Mouse (Mus musculus): ENCODE measurements around the gene Tshb. TPM values are rescaled to one million over a fixed set of nuclear protein-coding genes. Genes with fewer than 3 reads are reported as not detected.

Tshb gene
- polyA plus RNA-seq, 1 experiment from 2014 or later: 4.3 TPM

DNA sequence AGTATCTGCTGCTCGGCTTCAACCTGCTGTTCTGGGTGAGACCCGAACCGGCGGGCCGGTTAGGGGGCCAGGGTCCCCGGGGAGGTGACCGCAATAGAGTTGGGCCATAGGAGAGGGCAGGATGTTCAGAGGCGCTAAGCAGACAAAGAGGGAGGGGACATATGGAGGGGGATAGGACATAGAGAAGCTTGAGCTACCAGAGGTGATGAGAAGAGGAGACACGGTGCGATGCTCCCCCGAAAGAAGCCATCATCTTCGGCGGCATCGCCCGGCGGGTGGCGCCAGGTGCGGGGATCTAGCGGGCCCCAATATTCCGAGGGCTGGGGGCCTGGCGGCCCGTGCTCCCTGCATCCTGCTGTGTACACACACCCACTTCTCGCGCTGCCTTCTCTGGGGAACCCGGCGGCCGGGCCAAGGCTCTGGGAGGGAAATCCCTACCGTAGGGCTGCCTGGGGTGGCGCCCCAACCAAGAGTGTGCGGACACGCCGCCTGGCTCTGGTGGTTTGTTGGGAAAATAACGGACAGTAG, 47.4 kb downstream of the Tshb start:
- Histone ChIP-seq H3K27me3 (replicated peaks; ENCODE audit: control insufficient read depth, insufficient read depth, low read length) (no peaks in the 10 kb centered on the region), H3K4me1 (ENCODE audit: control insufficient read depth, insufficient read depth, low read length) (peaks cover 3% of the 10 kb centered on the region; the same call in 1 of the 2 replicates), H3K9ac (ENCODE audit: low read depth, low read length) (peak overlapping the region; percentile 73), H3K9me3 (ENCODE audit: control insufficient read depth, low read length) (no peaks in the 10 kb centered on the region), H3K36me3 (ENCODE audit: control insufficient read depth, insufficient read depth, low read length) (no peaks in the 10 kb centered on the region), H3K4me2 (ENCODE audit: low read depth, low read length) (peak overlapping the region; percentile 90), H3K27ac (replicated peaks; ENCODE audit: low read depth, low read length) (no peak overlapping the region), H3K4me3 (ENCODE audit: low read depth, low read length) (peak overlapping the region; percentile 69)
- DNase-seq (ENCODE audit: low spot score) (peak; percentile 44), ATAC-seq (ENCODE audit: low read depth) (peak; percentile 64)
- WGBS: 2% methylated on average over 25 of the region's 33 CpGs

GRCm38 (mm10) chr3:102734313-102735030, 48.0 kb downstream of the Tshb start, which contains the start of gene Tspan2:
TSS of gene Tspan2 (plus strand) at chr3:102734529.
- ATAC-seq (ENCODE audit: low read depth): peak; percentile 85
- DNase-seq (ENCODE audit: low spot score): peak; percentile 34
- no peaks in the 10 kb centered on the region for H3K36me3 ChIP-seq (ENCODE audit: control insufficient read depth, insufficient read depth, low read length)
- H3K9me3 ChIP-seq (ENCODE audit: control insufficient read depth, low read length): no peaks in the 10 kb centered on the region
- WGBS: under 1% methylated on average over 24 of the region's 54 CpGs
- no peak within 1 kb of the TSS for H3K27ac ChIP-seq (replicated peaks; ENCODE audit: low read depth, low read length)
- peaks cover 3% of the 10 kb centered on the region; the same call in 1 of the 2 replicates for H3K4me1 ChIP-seq (ENCODE audit: control insufficient read depth, insufficient read depth, low read length)
- H3K4me2 ChIP-seq (ENCODE audit: low read depth, low read length): peak within 1 kb of the TSS; percentile 90
- peak within 1 kb of the TSS; percentile 69 for H3K4me3 ChIP-seq (ENCODE audit: low read depth, low read length)
- peak within 1 kb of the TSS; percentile 73 for H3K9ac ChIP-seq (ENCODE audit: low read depth, low read length)
- no peaks in the 10 kb centered on the region for H3K27me3 ChIP-seq (replicated peaks; ENCODE audit: control insufficient read depth, insufficient read depth, low read length)

GRCm38 (mm10) chr3:102733936-102734312, 48.6 kb downstream of the Tshb start:
- WGBS: 30% methylated on average over 6 of the region's 6 CpGs
- H3K9ac ChIP-seq (ENCODE audit: low read depth, low read length): peak overlapping the region; percentile 73
- peaks cover 3% of the 10 kb centered on the region; the same call in 1 of the 2 replicates for H3K4me1 ChIP-seq (ENCODE audit: control insufficient read depth, insufficient read depth, low read length)
- peak overlapping the region; percentile 69 for H3K4me3 ChIP-seq (ENCODE audit: low read depth, low read length)
- no peaks in the 10 kb centered on the region for H3K9me3 ChIP-seq (ENCODE audit: control insufficient read depth, low read length)
- H3K27ac ChIP-seq (replicated peaks; ENCODE audit: low read depth, low read length): no peak overlapping the region
- no peaks in the 10 kb centered on the region for H3K27me3 ChIP-seq (replicated peaks; ENCODE audit: control insufficient read depth, insufficient read depth, low read length)
- H3K4me2 ChIP-seq (ENCODE audit: low read depth, low read length): peak overlapping the region; percentile 90
- DNase-seq (ENCODE audit: low spot score): no peak
- no peak for ATAC-seq (ENCODE audit: low read depth)
- no peaks in the 10 kb centered on the region for H3K36me3 ChIP-seq (ENCODE audit: control insufficient read depth, insufficient read depth, low read length)

DNA sequence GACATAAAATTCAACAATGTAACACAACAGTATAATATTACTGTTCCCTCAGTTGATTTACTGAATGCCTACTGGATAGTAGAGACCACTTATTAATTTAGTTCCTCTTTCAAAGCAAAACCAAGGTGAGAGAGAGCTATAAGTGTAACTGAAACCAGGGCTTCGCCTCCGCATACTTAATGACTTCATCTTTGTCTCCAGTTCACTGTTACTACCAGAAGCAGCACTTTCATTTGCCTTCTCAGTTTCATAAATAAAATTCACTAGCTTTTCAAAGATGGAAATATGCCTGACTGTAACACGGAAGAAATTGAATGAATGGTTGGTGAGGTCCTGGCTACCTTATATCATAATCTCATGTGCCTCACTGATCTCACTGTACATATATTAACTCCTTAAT, 49.5 kb downstream of the Tshb start:
- Histone ChIP-seq H3K9ac (ENCODE audit: low read depth, low read length) (no peak overlapping the region), H3K27ac (replicated peaks; ENCODE audit: low read depth, low read length) (no peak overlapping the region), H3K4me1 (ENCODE audit: control insufficient read depth, insufficient read depth, low read length) (peaks cover 3% of the 10 kb centered on the region; the same call in 1 of the 2 replicates), H3K27me3 (replicated peaks; ENCODE audit: control insufficient read depth, insufficient read depth, low read length) (no peaks in the 10 kb centered on the region), H3K36me3 (ENCODE audit: control insufficient read depth, insufficient read depth, low read length) (no peaks in the 10 kb centered on the region), H3K9me3 (ENCODE audit: control insufficient read depth, low read length) (no peaks in the 10 kb centered on the region), H3K4me3 (ENCODE audit: low read depth, low read length) (no peak overlapping the region), H3K4me2 (ENCODE audit: low read depth, low read length) (no peak overlapping the region)
- ATAC-seq (ENCODE audit: low read depth): no peak
- 78% methylated on average over 3 of the region's 3 CpGs for WGBS
- no peak for DNase-seq (ENCODE audit: low spot score)

- H3K4me2 ChIP-seq (ENCODE audit: low read depth, low read length): no peak overlapping the region
- ATAC-seq (ENCODE audit: low read depth) (no peak), DNase-seq (ENCODE audit: low spot score) (no peak)
- no peak overlapping the region for H3K27ac ChIP-seq (replicated peaks; ENCODE audit: low read depth, low read length)
- H3K4me3 ChIP-seq (ENCODE audit: low read depth, low read length): no peak overlapping the region
- H3K9me3 ChIP-seq (ENCODE audit: control insufficient read depth, low read length): no peaks in the 10 kb centered on the region
- H3K9ac ChIP-seq (ENCODE audit: low read depth, low read length): no peak overlapping the region
- WGBS: 82% methylated on average over 4 of the region's 4 CpGs
- no peaks in the 10 kb centered on the region for H3K36me3 ChIP-seq (ENCODE audit: control insufficient read depth, insufficient read depth, low read length)
- H3K27me3 ChIP-seq (replicated peaks; ENCODE audit: control insufficient read depth, insufficient read depth, low read length): no peaks in the 10 kb centered on the region
- H3K4me1 ChIP-seq (ENCODE audit: control insufficient read depth, insufficient read depth, low read length): peaks cover under 1% of the 10 kb centered on the region; the same call in 1 of the 2 replicates
Observed at GRCm38 (mm10) chr3:102732619-102733018, 49.9 kb downstream of the Tshb start.

GRCm38 (mm10) chr3:102731112-102731511, 51.4 kb downstream of the Tshb start:
- H3K4me2 ChIP-seq (ENCODE audit: low read depth, low read length): no peak overlapping the region
- H3K9ac ChIP-seq (ENCODE audit: low read depth, low read length): no peak overlapping the region
- H3K36me3 ChIP-seq (ENCODE audit: control insufficient read depth, insufficient read depth, low read length): no peaks in the 10 kb centered on the region
- DNase-seq (ENCODE audit: low spot score): no peak
- 69% methylated on average over 3 of the region's 3 CpGs for WGBS
- H3K27me3 ChIP-seq (replicated peaks; ENCODE audit: control insufficient read depth, insufficient read depth, low read length): no peaks in the 10 kb centered on the region
- ATAC-seq (ENCODE audit: low read depth): no peak
- no peak overlapping the region for H3K4me3 ChIP-seq (ENCODE audit: low read depth, low read length)
- no peak overlapping the region for H3K27ac ChIP-seq (replicated peaks; ENCODE audit: low read depth, low read length)
- no peaks in the 10 kb centered on the region for H3K9me3 ChIP-seq (ENCODE audit: control insufficient read depth, low read length)
- no peaks in the 10 kb centered on the region for H3K4me1 ChIP-seq (ENCODE audit: control insufficient read depth, insufficient read depth, low read length)

DNA sequence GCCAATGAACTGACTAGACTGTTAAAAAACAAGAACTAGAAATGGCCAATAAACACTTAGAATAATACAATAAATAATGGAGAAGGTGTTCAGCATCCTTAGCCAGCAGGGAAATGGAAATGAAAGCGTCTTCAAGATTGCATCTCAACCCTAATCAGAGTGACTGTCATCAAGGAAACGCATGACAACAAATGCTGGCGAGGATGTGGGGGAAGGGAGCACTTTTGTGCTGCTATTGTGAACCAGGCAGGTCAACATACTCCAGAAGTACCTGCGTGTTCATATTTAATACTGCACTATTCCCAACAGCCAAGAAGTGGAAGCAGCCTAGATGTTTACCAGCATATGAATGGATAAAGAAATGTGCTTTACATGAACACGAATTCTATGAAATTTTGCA, 53.1 kb downstream of the Tshb start:
- Histone ChIP-seq H3K36me3 (ENCODE audit: control insufficient read depth, insufficient read depth, low read length) (no peaks in the 10 kb centered on the region), H3K9me3 (ENCODE audit: control insufficient read depth, low read length) (no peaks in the 10 kb centered on the region), H3K4me3 (ENCODE audit: low read depth, low read length) (no peak overlapping the region), H3K27ac (replicated peaks; ENCODE audit: low read depth, low read length) (no peak overlapping the region), H3K27me3 (replicated peaks; ENCODE audit: control insufficient read depth, insufficient read depth, low read length) (no peaks in the 10 kb centered on the region), H3K9ac (ENCODE audit: low read depth, low read length) (no peak overlapping the region), H3K4me2 (ENCODE audit: low read depth, low read length) (no peak overlapping the region), H3K4me1 (ENCODE audit: control insufficient read depth, insufficient read depth, low read length) (peaks cover 4% of the 10 kb centered on the region; the same call in 1 of the 2 replicates)
- DNase-seq (ENCODE audit: low spot score): no peak
- WGBS: 56% methylated on average over 5 of the region's 5 CpGs
- ATAC-seq (ENCODE audit: low read depth): no peak

Data from embryonic facial prominence, embryonic 14.5 days (tissue).